Mouse (Mus musculus) cortical plate, adult 2 months (tissue): Measurements from ENCODE around the gene Olfr222. TPM values are rescaled to one million over a fixed set of nuclear protein-coding genes. Genes with fewer than 3 reads are reported as not detected.
"Not testable (repeated sequence)": the region's sequence is repeated elsewhere in the genome, so short reads cannot be mapped to it uniquely, and the experiment has no call there.

Source experiments
- H3K27ac ChIP-seq: fragments of 200-500 bp; 2 replicates; pipeline ENCODE4 v1.5.1; 2012; ENCODE audit warnings: low read length, control low read depth, inconsistent platforms; ENCODE audit not compliant: insufficient read depth
- H3K4me1 ChIP-seq: fragments of 200-500 bp; 2 replicates; pipeline ENCODE4 v1.6.1; 2011; ENCODE audit warnings: low read length; ENCODE audit not compliant: control insufficient read depth, insufficient read depth
- H3K4me3 ChIP-seq: fragments of 200-500 bp; 2 replicates; pipeline ENCODE4 v1.5.1; 2011; ENCODE audit warnings: mild to moderate bottlenecking, low read length, control low read depth; ENCODE audit not compliant: insufficient read depth
- CTCF ChIP-seq: fragments of 200-500 bp; IDR thresholded peaks from 2 replicates; pipeline ENCODE4 v1.5.1; 2011; ENCODE audit warnings: mild to moderate bottlenecking, control low read depth, low read length; ENCODE audit not compliant: insufficient read depth; ENCODE audit errors: extremely low read depth
- POLR2A ChIP-seq: fragments of 200-500 bp; IDR thresholded peaks from 2 replicates; pipeline ENCODE4 v1.6.1; 2011; ENCODE audit warnings: mild to moderate bottlenecking, low read length, control low read depth; ENCODE audit not compliant: insufficient read depth; ENCODE audit errors: extremely low read depth
- polyA plus RNA-seq: library from polyadenylated mRNA; depleted of rRNA; stranded (reverse); fragments of >200 nt; gene quantifications from 2 replicates; pipeline ENCODE4 v1.2.3, GENCODE M21; 2012; rRNA removed

Gene Olfr222
- polyA plus RNA-seq, result not detected in 2 replicates

DNA sequence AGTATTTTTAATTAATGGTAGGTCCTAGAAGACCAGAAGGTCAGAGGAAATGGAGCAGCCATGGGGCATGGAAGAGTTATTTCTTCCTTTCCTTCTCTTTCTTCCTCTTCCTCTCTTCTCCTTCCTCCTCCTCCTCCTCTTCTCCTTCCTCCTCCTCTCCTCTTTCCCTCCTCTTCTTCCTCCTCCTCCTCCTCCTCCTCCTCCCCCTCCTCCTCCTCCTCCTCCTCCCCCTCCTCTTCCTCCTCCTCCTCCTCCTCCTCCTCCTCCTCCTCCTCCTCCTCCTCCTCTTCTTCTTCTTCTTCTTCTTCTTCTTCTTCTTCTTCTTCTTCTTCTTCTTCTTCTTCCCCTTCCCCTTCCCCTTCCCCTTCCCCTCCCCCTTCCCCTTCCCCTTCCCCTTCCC, at the start of gene Olfr222:
Gene Olfr222, minus strand, starts transcription at position 101 of the 400 bp plus-strand sequence.
- H3K27ac ChIP-seq, H3K4me1 ChIP-seq, H3K4me3 ChIP-seq: not testable (repeated sequence)

DNA sequence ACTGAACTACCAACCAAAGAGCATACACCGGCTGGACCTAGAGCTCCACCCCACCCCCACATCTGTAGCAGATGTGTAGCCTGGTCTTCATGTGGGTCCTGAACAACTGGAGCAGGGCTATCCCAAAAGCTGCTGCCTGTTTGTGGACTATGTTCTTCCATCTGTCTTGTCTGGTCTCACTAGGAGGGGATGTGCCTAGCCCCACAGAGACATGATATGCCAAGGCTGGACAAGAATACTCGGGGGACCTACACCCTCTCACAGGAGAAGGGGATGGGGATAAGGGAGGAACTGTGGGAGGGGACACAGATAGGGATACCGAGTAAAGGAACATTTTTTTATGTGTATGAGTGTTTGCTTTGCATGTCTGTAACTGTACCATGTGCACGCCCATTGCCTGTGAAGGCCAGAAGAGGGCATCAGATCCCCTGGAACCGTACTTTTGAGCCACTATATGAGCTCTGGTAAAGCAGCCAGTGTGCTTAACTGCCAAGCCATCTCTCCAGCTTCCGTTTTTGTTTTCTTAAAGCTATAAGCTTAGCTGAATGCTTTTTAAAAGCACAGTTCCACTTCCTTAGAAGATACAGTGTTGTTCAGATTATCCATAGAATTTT, 48.1 kb upstream of the Olfr222 start:
- Histone ChIP-seq H3K27ac (no peak overlapping the region), H3K4me1 (no peaks in the 10 kb centered on the region), H3K4me3 (no peak overlapping the region)
- no peak for TF ChIP-seq POLR2A
- TF ChIP-seq CTCF, result peak; percentile 91

DNA sequence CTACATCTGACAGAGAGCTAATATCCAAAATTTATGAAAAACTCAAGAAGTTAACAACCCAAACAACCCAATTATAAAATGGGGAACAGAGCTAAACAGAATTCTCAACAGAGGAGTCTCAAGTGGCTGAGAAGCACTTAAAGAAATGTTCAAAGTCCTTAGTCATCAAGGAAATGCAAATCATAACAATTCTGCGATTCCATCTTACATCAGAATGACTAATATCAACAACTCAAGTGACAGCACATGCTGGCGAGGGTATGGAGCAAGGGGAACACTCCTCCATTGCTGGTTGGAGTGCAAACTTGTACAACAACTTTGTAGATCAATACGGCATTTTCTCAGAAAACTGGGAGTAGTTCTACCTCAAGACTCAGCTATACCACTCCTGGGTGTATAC, 46.2 kb upstream of the Olfr222 start:
- TF ChIP-seq CTCF, result no peak
- TF ChIP-seq POLR2A, result no peak
- no peaks in the 10 kb centered on the region for H3K4me1 ChIP-seq
- no peak overlapping the region for H3K27ac ChIP-seq
- H3K4me3 ChIP-seq, result no peak overlapping the region

DNA sequence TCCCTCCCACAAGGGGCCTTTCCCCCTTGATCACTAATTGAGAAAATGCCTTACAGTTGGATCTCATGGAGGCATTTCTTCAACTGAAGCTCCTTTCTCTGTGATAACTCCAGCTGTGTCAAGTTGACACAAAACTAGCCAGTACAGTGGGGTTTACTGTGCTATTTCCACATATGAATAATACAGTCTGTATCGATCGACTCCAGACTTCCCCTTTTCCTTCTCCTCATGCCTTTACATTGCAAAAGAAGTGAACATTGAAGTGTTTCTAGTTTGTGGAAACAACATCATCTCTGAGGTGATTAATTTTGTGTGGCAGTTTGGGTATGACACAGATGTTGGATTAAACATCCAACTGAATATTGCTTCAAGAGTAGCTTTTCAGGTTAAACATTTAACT, 41.0 kb upstream of the Olfr222 start:
- not testable (repeated sequence) for H3K4me3 ChIP-seq, H3K4me1 ChIP-seq, H3K27ac ChIP-seq

DNA sequence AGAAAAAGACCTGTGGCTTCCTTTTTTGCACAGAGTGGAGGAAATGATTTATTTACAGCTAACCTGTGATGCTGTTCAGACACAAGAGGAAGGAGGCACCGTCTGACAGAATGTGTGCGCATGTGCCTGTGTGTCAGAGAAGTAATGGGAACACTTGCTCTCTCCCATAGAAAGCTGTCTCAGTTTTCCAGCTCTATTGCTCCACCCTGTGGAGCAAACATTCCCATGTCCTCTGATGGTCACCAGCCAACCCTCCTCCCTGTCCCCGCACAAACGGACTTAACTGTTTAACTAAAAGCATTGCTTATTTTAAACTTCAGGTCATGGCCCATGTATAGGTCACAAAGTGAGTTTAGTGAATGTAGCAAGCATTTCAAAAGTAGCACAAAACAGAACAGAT, 38.1 kb upstream of the Olfr222 start:
- no peak overlapping the region for H3K27ac ChIP-seq
- H3K4me3 ChIP-seq, result no peak overlapping the region
- no peaks in the 10 kb centered on the region for H3K4me1 ChIP-seq
- TF ChIP-seq POLR2A (no peak), CTCF (peak; percentile 68)

DNA sequence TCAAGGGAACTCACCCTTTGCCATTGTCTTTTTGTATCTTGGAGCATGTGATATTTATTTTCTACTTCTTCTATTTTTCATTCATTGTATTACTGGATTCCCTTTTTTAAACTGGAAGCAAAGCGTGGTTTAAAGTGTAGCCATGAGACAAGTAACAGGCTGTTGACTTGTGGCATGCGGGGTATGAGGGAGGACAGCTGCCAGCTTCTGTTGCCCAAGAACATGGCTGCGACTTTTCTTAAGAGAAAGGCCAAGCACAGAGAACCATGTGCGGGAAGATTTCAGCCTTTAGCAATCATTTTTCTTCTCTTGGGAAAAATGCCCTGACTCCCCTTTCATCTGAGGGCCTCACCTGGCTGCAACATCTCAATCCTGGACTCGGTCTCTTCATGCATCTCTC, 35.6 kb upstream of the Olfr222 start:
- no peak for TF ChIP-seq POLR2A
- no peak for TF ChIP-seq CTCF
- no peak overlapping the region for H3K4me3 ChIP-seq
- H3K27ac ChIP-seq, result no peak overlapping the region
- H3K4me1 ChIP-seq, result no peaks in the 10 kb centered on the region

DNA sequence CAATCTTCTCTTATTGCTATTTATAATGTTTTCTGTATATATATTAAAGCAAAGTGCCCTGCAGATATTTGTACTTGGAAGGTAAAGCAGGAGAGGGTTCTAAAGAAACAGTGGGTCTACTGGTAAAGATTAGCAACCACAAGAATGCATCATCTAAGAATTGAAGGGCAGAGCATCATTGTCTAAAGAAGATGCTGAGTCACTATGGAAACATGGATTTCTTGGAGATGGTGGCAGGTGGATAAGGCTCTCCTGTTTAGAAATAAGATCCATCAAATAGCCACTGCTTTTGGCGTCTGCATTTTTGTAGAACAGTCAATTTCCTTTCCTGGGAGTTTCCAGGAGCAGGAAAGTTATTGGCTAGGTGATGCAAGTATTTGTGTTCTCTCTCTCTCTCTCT, 26.3 kb upstream of the Olfr222 start:
- no peaks in the 10 kb centered on the region for H3K4me1 ChIP-seq

DNA sequence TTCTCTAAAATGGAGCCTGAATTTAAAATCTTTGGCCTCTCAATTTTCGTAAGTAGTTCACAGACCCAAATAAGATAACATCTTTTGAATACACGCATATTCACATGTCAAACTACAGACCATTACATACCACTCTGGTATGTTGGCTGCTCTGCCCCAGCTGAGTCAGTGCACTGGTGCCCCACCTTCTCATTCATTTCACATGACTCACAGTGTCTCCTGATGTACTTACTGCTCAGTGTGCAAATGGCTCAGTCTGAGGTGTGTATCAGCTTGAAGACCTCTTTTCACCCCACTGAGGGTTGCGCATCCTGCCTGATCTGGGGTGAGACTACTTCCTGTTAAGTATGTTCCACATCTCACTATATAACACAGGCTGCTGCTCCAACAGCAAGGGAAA, 24.8 kb upstream of the Olfr222 start:
- Histone ChIP-seq H3K4me1 (no peaks in the 10 kb centered on the region), H3K27ac (no peak overlapping the region), H3K4me3 (no peak overlapping the region)
- TF ChIP-seq CTCF (no peak), POLR2A (no peak)

More for the DNA sequence above, 26.3 kb upstream of the Olfr222 start:
- TF ChIP-seq CTCF (no peak), POLR2A (no peak)
- Histone ChIP-seq H3K27ac (no peak overlapping the region), H3K4me3 (no peak overlapping the region)

DNA sequence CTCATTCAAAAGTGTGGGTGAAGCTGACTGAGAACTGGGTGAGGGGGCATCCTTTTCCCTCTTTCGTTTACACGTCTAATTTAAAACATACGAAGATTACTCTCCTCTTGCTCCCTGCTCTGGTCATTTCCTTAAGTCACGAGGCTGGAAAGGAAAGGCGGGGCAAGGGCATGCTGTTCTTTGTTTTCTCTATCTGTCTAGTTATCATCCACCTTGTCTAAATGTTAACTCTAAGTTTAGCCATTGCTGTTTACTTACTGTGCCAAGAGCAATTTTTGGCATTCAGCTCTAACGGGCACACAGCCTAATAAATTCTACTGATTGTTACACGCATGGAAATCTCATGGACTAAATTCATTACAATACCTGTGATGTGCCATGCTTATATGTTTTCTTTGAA, 23.2 kb upstream of the Olfr222 start:
- Histone ChIP-seq H3K4me1 (no peaks in the 10 kb centered on the region), H3K27ac (no peak overlapping the region), H3K4me3 (no peak overlapping the region)
- no peak for TF ChIP-seq POLR2A
- TF ChIP-seq CTCF, result no peak

DNA sequence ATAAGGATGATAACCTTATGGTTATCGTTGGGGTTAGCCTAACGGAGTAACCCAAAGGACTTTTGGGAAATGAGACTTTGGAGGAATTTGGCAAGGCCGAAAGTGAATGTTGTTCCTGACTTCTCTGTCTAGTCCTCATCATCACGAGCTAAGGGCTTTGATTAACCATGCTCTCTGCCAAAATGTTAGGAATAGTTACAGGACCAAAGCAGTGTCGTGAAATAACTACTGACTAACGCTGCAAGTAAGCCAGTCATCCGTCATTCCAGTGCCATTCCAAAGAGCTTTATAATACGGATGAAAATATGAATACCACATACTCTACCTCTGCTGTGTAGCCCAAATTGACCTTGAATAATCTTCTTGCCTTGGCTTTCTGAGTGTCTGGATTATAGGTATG, 20.9 kb upstream of the Olfr222 start:
- no peak for TF ChIP-seq CTCF
- TF ChIP-seq POLR2A, result no peak
- Histone ChIP-seq H3K27ac (no peak overlapping the region), H3K4me1 (no peaks in the 10 kb centered on the region), H3K4me3 (no peak overlapping the region)

DNA sequence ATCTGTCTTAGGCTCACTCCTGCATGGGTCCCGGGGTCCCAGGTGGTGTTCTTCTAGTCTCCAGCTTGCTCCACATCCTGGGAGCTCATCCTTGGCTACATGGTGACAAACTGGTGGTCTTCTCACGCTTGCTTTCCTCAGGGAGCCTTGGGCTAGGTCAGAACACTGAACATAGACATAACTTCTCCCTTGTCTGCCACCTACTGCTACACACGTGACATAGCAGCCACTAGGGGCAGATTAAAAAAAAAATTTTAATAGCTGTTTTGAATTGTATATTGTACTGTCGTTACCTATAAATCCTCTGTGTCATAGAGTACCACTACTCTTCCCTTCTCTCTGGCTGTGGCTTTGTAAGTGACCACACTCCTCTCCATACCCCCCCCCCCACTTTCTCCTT, 20.1 kb upstream of the Olfr222 start:
- TF ChIP-seq CTCF (0 out of 2 replicates have a peak, but pooled peaks have one; percentile 15), POLR2A (no peak)
- no peak overlapping the region for H3K4me3 ChIP-seq
- no peak overlapping the region for H3K27ac ChIP-seq
- H3K4me1 ChIP-seq, result no peaks in the 10 kb centered on the region
